In the genomic region with DNA sequence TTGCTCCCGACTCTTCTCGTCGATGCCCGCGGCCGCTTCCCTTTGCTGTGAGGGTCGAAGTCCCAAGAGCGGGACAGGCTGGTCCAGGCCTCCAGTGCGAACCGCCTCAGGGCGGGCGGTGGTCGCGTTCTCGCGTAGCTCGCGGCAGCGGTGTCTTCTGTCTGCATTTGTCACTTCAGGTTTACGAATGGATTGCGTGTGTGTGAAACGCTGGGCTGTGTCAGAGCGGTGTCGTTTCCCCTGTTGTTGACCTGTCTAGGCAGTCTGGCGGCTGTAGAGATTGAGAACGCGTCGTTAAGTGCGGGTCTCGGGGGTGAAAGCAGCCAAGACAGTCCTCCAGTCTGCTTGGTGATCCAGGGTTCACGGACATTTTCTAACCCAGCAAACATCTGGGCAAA, we compare ENCODE assay signal across 8 mouse cellular contexts. TPM values are rescaled to one million over a fixed set of nuclear protein-coding genes. Genes with fewer than 3 reads are reported as not detected.
A peak's percentile ranks its signal among the peaks of the same experiment; 100 is the strongest.
DNase-seq lines count a peak whose midpoint lies in the region; ATAC-seq and TF ChIP-seq lines count a peak whose summit lies in the region.

No protein-coding gene starts in this region.

- DNase-seq in gastrocnemius, adult 2 months = no peak
- no peak for DNase-seq in gastrocnemius, adult 8-10 months (ENCODE audit: low spot score in 2 of 2)
- no peak for DNase-seq in embryo, embryonic 11 days
- DNase-seq in cerebellum, postnatal 4 days (ENCODE audit: low spot score in 2 of 2) = no peak
- no peak for DNase-seq in spleen, postnatal 4 days (ENCODE audit: low spot score in 2 of 2)

- H3K4me1 ChIP-seq in E14TG2a.4 (replicated peaks; ENCODE audit: low read depth, low read length) = peaks cover 19% of the 10 kb centered on the region
- peaks cover 36% of the 10 kb centered on the region for H3K4me1 ChIP-seq in forebrain, embryonic 13.5 days
- peaks cover 35% of the 10 kb centered on the region for H3K4me1 ChIP-seq in liver, embryonic 15.5 days (replicated peaks)

- TF ChIP-seq CTCF in gastrocnemius, adult 2 months (IDR thresholded peaks at IDR 0.05) = no peak
- no peak for TF ChIP-seq CTCF in E14TG2a.4 (conservative IDR thresholded peaks at IDR 0.05; ENCODE audit: low read length)

- 0% methylated on average over 31 of the region's 31 CpGs for WGBS in forebrain, embryonic 13.5 days
- 0% methylated on average over 31 of the region's 31 CpGs for WGBS in liver, embryonic 15.5 days (ENCODE audit: insufficient replicate concordance)

- intact Hi-C loops in gastrocnemius, adult 2 months (cut with DNase I) = no loop called here

- peak overlapping the region; percentile 100 for H3K27ac ChIP-seq in gastrocnemius, adult 2 months
- H3K27ac ChIP-seq in forebrain, embryonic 13.5 days = peak overlapping the region; percentile 73
- H3K27ac ChIP-seq in liver, embryonic 15.5 days (replicated peaks) = peak overlapping the region; percentile 95

- ATAC-seq in forebrain, embryonic 13.5 days = peak; percentile 76
- peak; percentile 29 for ATAC-seq in liver, embryonic 15.5 days (ENCODE audit: insufficient read depth)

- H3K4me3 ChIP-seq in gastrocnemius, adult 2 months = peak overlapping the region; percentile 86
- H3K4me3 ChIP-seq in E14TG2a.4 (replicated peaks; ENCODE audit: low read length) = peak overlapping the region; percentile 99
- peak overlapping the region; percentile 88 for H3K4me3 ChIP-seq in forebrain, embryonic 13.5 days
- H3K4me3 ChIP-seq in liver, embryonic 15.5 days (replicated peaks) = peak overlapping the region; percentile 99

- peak overlapping the region; percentile 72 for H3K4me2 ChIP-seq in forebrain, embryonic 13.5 days
- H3K4me2 ChIP-seq in liver, embryonic 15.5 days = peak overlapping the region; percentile 76

- H3K27me3 ChIP-seq in E14TG2a.4 (ENCODE audit: insufficient read depth, low read length) = no peaks in the 10 kb centered on the region
- no peaks in the 10 kb centered on the region for H3K27me3 ChIP-seq in forebrain, embryonic 13.5 days
- no peaks in the 10 kb centered on the region for H3K27me3 ChIP-seq in liver, embryonic 15.5 days

- peak overlapping the region; percentile 89 for H3K9ac ChIP-seq in forebrain, embryonic 13.5 days
- peak overlapping the region; percentile 98 for H3K9ac ChIP-seq in liver, embryonic 15.5 days

- H3K9me3 ChIP-seq in E14TG2a.4 (ENCODE audit: low read length) = no peaks in the 10 kb centered on the region
- H3K9me3 ChIP-seq in forebrain, embryonic 13.5 days (replicated peaks) = no peaks in the 10 kb centered on the region
- no peaks in the 10 kb centered on the region for H3K9me3 ChIP-seq in liver, embryonic 15.5 days (replicated peaks)

- H3K36me3 ChIP-seq in E14TG2a.4 (ENCODE audit: insufficient read depth, low read length) = peaks cover 6% of the 10 kb centered on the region; the same call in 1 of the 2 replicates
- no peaks in the 10 kb centered on the region for H3K36me3 ChIP-seq in forebrain, embryonic 13.5 days (ENCODE audit: poor library complexity, severe bottlenecking)
- H3K36me3 ChIP-seq in liver, embryonic 15.5 days (replicated peaks) = no peaks in the 10 kb centered on the region

RNA-seq across cellular contexts. Expression of gene Hadhb, which starts 0.3 kb away (rescaled TPM):
- total RNA-seq in gastrocnemius, adult 2 months (2021) = 100 to 1,000 TPM; 340 to 569 TPM
- total RNA-seq in gastrocnemius, adult 8-10 months (2022) = 100 to 1,000 TPM; 363 to 499 (median 389) TPM
- polyA plus RNA-seq in forebrain, embryonic 13.5 days (2015; fragmentation: Nextera tagmentation; extraction: Ambion mirVana) = 80.2 and 83.9 TPM in 2 replicates
- 140 and 154 TPM in 2 replicates for polyA plus RNA-seq in liver, embryonic 15.5 days (2015; fragmentation: Nextera tagmentation; extraction: Ambion mirVana)

RNA-seq across cellular contexts. Expression of gene Hadha, which starts 0.4 kb away (rescaled TPM):
- total RNA-seq in gastrocnemius, adult 2 months (2021) = 100 to 1,000 TPM; 261 to 470 TPM
- total RNA-seq in gastrocnemius, adult 8-10 months (2022) = 100 to 1,000 TPM; 282 to 349 (median 303) TPM
- 81.1 and 87.6 TPM in 2 replicates for polyA plus RNA-seq in forebrain, embryonic 13.5 days (2015; fragmentation: Nextera tagmentation; extraction: Ambion mirVana)
- polyA plus RNA-seq in liver, embryonic 15.5 days (2015; fragmentation: Nextera tagmentation; extraction: Ambion mirVana) = 101 and 105 TPM in 2 replicates

RNA-seq across cellular contexts. Expression of gene 3110082J24Rik, which starts 49.5 kb away (rescaled TPM):
- not detected for total RNA-seq in gastrocnemius, adult 2 months (2021)
- total RNA-seq in gastrocnemius, adult 8-10 months (2022) = not detected
- 6.3 and 9.1 TPM in 2 replicates for polyA plus RNA-seq in forebrain, embryonic 13.5 days (2015; fragmentation: Nextera tagmentation; extraction: Ambion mirVana)
- not detected in 2 replicates for polyA plus RNA-seq in liver, embryonic 15.5 days (2015; fragmentation: Nextera tagmentation; extraction: Ambion mirVana)

RNA-seq across cellular contexts. Expression of gene Adgrf3, which starts 50.1 kb away (rescaled TPM):
- not detected for total RNA-seq in gastrocnemius, adult 2 months (2021)
- total RNA-seq in gastrocnemius, adult 8-10 months (2022) = not detected
- not detected in 2 replicates for polyA plus RNA-seq in forebrain, embryonic 13.5 days (2015; fragmentation: Nextera tagmentation; extraction: Ambion mirVana)
- not detected in 2 replicates for polyA plus RNA-seq in liver, embryonic 15.5 days (2015; fragmentation: Nextera tagmentation; extraction: Ambion mirVana)

RNA-seq across cellular contexts. Expression of gene Garem2, which starts 50.4 kb away (rescaled TPM):
- not detected for total RNA-seq in gastrocnemius, adult 2 months (2021)
- not detected for total RNA-seq in gastrocnemius, adult 8-10 months (2022)
- polyA plus RNA-seq in forebrain, embryonic 13.5 days (2015; fragmentation: Nextera tagmentation; extraction: Ambion mirVana) = 14.4 and 14.8 TPM in 2 replicates
- 0.02 TPM in 1 of 2 replicates, not detected in the other for polyA plus RNA-seq in liver, embryonic 15.5 days (2015; fragmentation: Nextera tagmentation; extraction: Ambion mirVana)
